Mouse (Mus musculus): ENCODE measurements at regions not wholly inside any gene's neighbourhood (a gene's known extent, or its start where the extent isn't known, plus 50 kb on each side); places are given as distances from the start of the nearest gene placed in this dataset.

- no peak for ATAC-seq (ENCODE audit: insufficient read depth)
- DNase-seq, result no peak
- Histone ChIP-seq H3K27ac (ENCODE audit: low read depth) (no peak overlapping the region), H3K36me3 (ENCODE audit: insufficient read depth) (no peaks in the 10 kb centered on the region), H3K9me3 (ENCODE audit: low read depth, low read length) (no peaks in the 10 kb centered on the region), H3K4me1 (ENCODE audit: insufficient read depth) (no peaks in the 10 kb centered on the region; the same call in 1 of the 2 replicates), H3K27me3 (ENCODE audit: insufficient read depth, low read length) (no peaks in the 10 kb centered on the region), H3K4me2 (no peak overlapping the region), H3K9ac (no peak overlapping the region), H3K4me3 (ENCODE audit: low read depth, low read length) (no peak overlapping the region)
- 81% methylated on average over 6 of the region's 6 CpGs for WGBS
- TF ChIP-seq CTCF (IDR thresholded peaks at IDR 0.05; ENCODE audit: low read depth), result no peak
These were observed 151.0 kb upstream of the Tmc1 start for GRCm38 (mm10) chr19:21105004-21105403.

GRCm38 (mm10) chr19:21104462-21104936 is 150.5 kb upstream of the Tmc1 start:
- 72% methylated on average over 8 of the region's 8 CpGs for WGBS
- no peak overlapping the region for H3K9ac ChIP-seq
- no peak for DNase-seq

DNA sequence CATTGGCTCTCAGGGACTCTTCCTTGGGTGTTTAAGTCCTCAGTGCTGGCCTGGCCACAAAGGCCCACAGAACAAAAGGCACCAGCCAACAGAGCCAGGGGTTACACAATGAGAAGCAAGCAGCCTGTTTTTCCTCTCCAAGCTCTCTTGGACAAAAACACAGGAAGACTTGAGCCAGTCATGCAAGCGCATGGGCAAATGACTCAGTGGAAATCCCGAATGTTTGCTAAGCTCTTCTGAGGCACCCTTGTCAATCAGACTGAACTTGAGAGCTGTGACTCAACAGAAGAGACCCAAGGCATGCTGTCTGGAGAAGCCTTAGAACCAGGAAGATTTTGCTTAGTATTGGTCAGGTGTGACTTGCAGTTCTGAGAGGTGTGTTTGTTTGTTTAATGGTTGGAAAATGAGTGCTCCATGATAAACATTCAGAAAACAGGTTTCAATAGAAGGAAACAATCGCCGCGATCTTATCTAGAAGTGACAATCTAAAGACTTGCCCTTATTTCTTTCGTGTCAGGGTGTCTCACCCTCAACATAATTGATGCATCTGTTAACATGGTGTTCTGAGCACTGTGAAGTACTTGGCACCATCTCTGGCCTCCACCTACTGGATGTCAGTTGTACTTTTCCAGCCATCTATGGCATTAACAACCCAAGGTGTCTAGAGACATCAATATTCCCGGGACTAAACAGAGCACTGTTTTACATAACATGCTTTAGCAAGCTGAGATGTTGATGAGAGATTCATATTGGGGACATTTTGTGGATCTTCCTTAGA is 124.0 kb upstream of the Tmc1 start:
- TF ChIP-seq CTCF (IDR thresholded peaks at IDR 0.05; ENCODE audit: low read depth), result no peak
- Histone ChIP-seq H3K9me3 (ENCODE audit: low read depth, low read length) (no peaks in the 10 kb centered on the region), H3K27me3 (ENCODE audit: insufficient read depth, low read length) (no peaks in the 10 kb centered on the region), H3K27ac (ENCODE audit: low read depth) (no peak overlapping the region), H3K4me3 (ENCODE audit: low read depth, low read length) (no peak overlapping the region), H3K36me3 (ENCODE audit: insufficient read depth) (no peaks in the 10 kb centered on the region), H3K4me2 (no peak overlapping the region), H3K4me1 (ENCODE audit: insufficient read depth) (no peaks in the 10 kb centered on the region), H3K9ac (no peak overlapping the region)
- peak; percentile 37 for DNase-seq
- WGBS, result 65% methylated on average over 7 of the region's 7 CpGs
- ATAC-seq (ENCODE audit: insufficient read depth), result peak; percentile 54; the same call in 1 of the 2 replicates

More at GRCm38 (mm10) chr19:21104462-21104936, 150.5 kb upstream of the Tmc1 start:
- Histone ChIP-seq H3K4me2 (no peak overlapping the region), H3K4me1 (ENCODE audit: insufficient read depth) (no peaks in the 10 kb centered on the region; the same call in 1 of the 2 replicates), H3K27ac (ENCODE audit: low read depth) (no peak overlapping the region), H3K4me3 (ENCODE audit: low read depth, low read length) (no peak overlapping the region), H3K9me3 (ENCODE audit: low read depth, low read length) (no peaks in the 10 kb centered on the region), H3K36me3 (ENCODE audit: insufficient read depth) (no peaks in the 10 kb centered on the region), H3K27me3 (ENCODE audit: insufficient read depth, low read length) (no peaks in the 10 kb centered on the region)
- no peak for ATAC-seq (ENCODE audit: insufficient read depth)
- no peak for TF ChIP-seq CTCF (IDR thresholded peaks at IDR 0.05; ENCODE audit: low read depth)

DNA sequence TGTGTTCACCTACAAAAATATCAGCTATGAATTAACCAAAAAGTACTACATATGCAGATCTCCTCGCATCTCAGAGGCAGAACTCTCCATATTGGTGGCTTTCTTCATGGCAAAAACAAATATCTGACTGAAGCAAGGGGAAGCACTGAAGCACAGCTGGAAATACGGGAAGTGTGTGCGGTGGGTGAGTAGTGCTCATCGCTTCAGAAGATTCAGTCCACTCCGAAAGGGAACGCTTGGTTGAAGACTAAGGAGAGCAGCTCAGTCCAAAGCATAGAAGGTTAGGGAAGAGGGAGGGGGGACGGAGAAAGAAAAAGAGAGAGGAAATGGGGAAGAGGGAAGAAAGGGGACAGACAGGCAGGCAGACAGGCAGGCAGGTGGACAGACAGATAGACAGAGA is 114.4 kb upstream of the Tmc1 start:
- Histone ChIP-seq H3K4me1 (ENCODE audit: insufficient read depth) (no peaks in the 10 kb centered on the region), H3K4me3 (ENCODE audit: low read depth, low read length) (no peak overlapping the region), H3K27ac (ENCODE audit: low read depth) (no peak overlapping the region), H3K9me3 (ENCODE audit: low read depth, low read length) (no peaks in the 10 kb centered on the region), H3K36me3 (ENCODE audit: insufficient read depth) (no peaks in the 10 kb centered on the region), H3K27me3 (ENCODE audit: insufficient read depth, low read length) (no peaks in the 10 kb centered on the region), H3K9ac (no peak overlapping the region), H3K4me2 (no peak overlapping the region)
- no peak for ATAC-seq (ENCODE audit: insufficient read depth)
- 89% methylated on average over 7 of the region's 7 CpGs for WGBS
- no peak for TF ChIP-seq CTCF (IDR thresholded peaks at IDR 0.05; ENCODE audit: low read depth)
- no peak for DNase-seq

GRCm38 (mm10) chr19:21066432-21067113 is 112.6 kb upstream of the Tmc1 start:
- no peaks in the 10 kb centered on the region for H3K36me3 ChIP-seq (ENCODE audit: insufficient read depth)
- ATAC-seq (ENCODE audit: insufficient read depth), result no peak

GRCm38 (mm10) chr19:21064902-21065301 is 110.9 kb upstream of the Tmc1 start:
- no peak for TF ChIP-seq CTCF (IDR thresholded peaks at IDR 0.05; ENCODE audit: low read depth)
- peak; percentile 46 for DNase-seq

More at GRCm38 (mm10) chr19:21066432-21067113, 112.6 kb upstream of the Tmc1 start:
- H3K27me3 ChIP-seq (ENCODE audit: insufficient read depth, low read length), result no peaks in the 10 kb centered on the region
- no peak overlapping the region for H3K27ac ChIP-seq (ENCODE audit: low read depth)
- no peaks in the 10 kb centered on the region for H3K4me1 ChIP-seq (ENCODE audit: insufficient read depth)
- H3K4me3 ChIP-seq (ENCODE audit: low read depth, low read length), result no peak overlapping the region
- 84% methylated on average over 14 of the region's 14 CpGs for WGBS
- H3K4me2 ChIP-seq, result no peak overlapping the region
- no peak for TF ChIP-seq CTCF (IDR thresholded peaks at IDR 0.05; ENCODE audit: low read depth)
- no peak overlapping the region for H3K9ac ChIP-seq
- no peak for DNase-seq
- no peaks in the 10 kb centered on the region for H3K9me3 ChIP-seq (ENCODE audit: low read depth, low read length)

More at GRCm38 (mm10) chr19:21064902-21065301, 110.9 kb upstream of the Tmc1 start:
- no peaks in the 10 kb centered on the region for H3K9me3 ChIP-seq (ENCODE audit: low read depth, low read length)
- H3K4me1 ChIP-seq (ENCODE audit: insufficient read depth), result no peaks in the 10 kb centered on the region
- no peaks in the 10 kb centered on the region for H3K27me3 ChIP-seq (ENCODE audit: insufficient read depth, low read length)
- ATAC-seq (ENCODE audit: insufficient read depth), result no peak
- no peak overlapping the region for H3K27ac ChIP-seq (ENCODE audit: low read depth)
- WGBS, result 71% methylated on average over 3 of the region's 3 CpGs
- H3K9ac ChIP-seq, result no peak overlapping the region
- no peaks in the 10 kb centered on the region for H3K36me3 ChIP-seq (ENCODE audit: insufficient read depth)
- no peak overlapping the region for H3K4me2 ChIP-seq
- H3K4me3 ChIP-seq (ENCODE audit: low read depth, low read length), result no peak overlapping the region
